Mouse (Mus musculus): ENCODE measurements around the gene Fbxw5.

- TF ChIP-seq CTCF (IDR thresholded peaks at IDR 0.05; ENCODE audit: low read depth, low read length) (no peak), POLR2A (IDR thresholded peaks at IDR 0.05; ENCODE audit: extremely low read depth, insufficient read depth, low read length) (no peak)
Measured at GRCm38 (mm10) chr2:25465256-25465655, 35.3 kb upstream of the Fbxw5 start.

Data from liver, adult 2 months (tissue).